Mouse (Mus musculus) neural tube, embryonic 15.5 days (tissue): ENCODE measurements at regions not wholly inside any gene's neighbourhood (a gene's known extent, or its start where the extent isn't known, plus 50 kb on each side); places are given as distances from the start of the nearest gene placed in this dataset.
"Not testable (repeated sequence)": the region's sequence is repeated elsewhere in the genome, so short reads cannot be mapped to it uniquely, and the experiment has no call there.

ENCODE experiments used
- ATAC-seq: fragments of 200-750 bp; cut with Nextera tagmentation; 2 replicates; pipeline ENCODE4 v1.8.0; 2017; ENCODE audit warnings: mild to moderate bottlenecking, moderate TSS enrichment, moderate library complexity; ENCODE audit not compliant: low FRiP score
- H3K27ac ChIP-seq: fragments of 300-500 bp; sonication (generic); replicated peaks from 2 replicates; pipeline ENCODE4 v1.5.1; 2015; ENCODE audit warnings: mild to moderate bottlenecking, inconsistent platforms
- H3K27me3 ChIP-seq: fragments of 300-500 bp; sonication (generic); replicated peaks from 2 replicates; pipeline ENCODE4 v1.6.1; 2015; ENCODE audit warnings: inconsistent platforms
- H3K36me3 ChIP-seq: fragments of 300-500 bp; sonication (generic); 2 replicates; pipeline ENCODE4 v1.6.1; 2015; ENCODE audit warnings: inconsistent platforms
- H3K4me1 ChIP-seq: fragments of 300-500 bp; sonication (generic); 2 replicates; pipeline ENCODE4 v1.6.1; 2015; ENCODE audit warnings: inconsistent platforms
- H3K4me2 ChIP-seq: fragments of 300-500 bp; sonication (generic); 2 replicates; pipeline ENCODE4 v1.6.1; 2015; ENCODE audit warnings: inconsistent platforms, mild to moderate bottlenecking, moderate library complexity
- H3K4me3 ChIP-seq: fragments of 300-500 bp; sonication (generic); replicated peaks from 2 replicates; pipeline ENCODE4 v1.5.1; 2015; ENCODE audit warnings: mild to moderate bottlenecking, inconsistent platforms
- H3K9ac ChIP-seq: fragments of 300-500 bp; sonication (generic); replicated peaks from 2 replicates; pipeline ENCODE4 v1.6.1; 2015; ENCODE audit warnings: mild to moderate bottlenecking, inconsistent platforms
- H3K9me3 ChIP-seq: fragments of 300-500 bp; sonication (generic); replicated peaks from 2 replicates; pipeline ENCODE4 v1.6.1; 2016; ENCODE audit warnings: inconsistent platforms
- WGBS: fragments of 180-500 bp; shearing (Covaris S2); methylation state at CpG from one replicate; pipeline ENCODE4 v1.1.7; 2015; ENCODE audit warnings: mixed read lengths; 5-methylcytosine and 5-hydroxymethylcytosine counted together

DNA sequence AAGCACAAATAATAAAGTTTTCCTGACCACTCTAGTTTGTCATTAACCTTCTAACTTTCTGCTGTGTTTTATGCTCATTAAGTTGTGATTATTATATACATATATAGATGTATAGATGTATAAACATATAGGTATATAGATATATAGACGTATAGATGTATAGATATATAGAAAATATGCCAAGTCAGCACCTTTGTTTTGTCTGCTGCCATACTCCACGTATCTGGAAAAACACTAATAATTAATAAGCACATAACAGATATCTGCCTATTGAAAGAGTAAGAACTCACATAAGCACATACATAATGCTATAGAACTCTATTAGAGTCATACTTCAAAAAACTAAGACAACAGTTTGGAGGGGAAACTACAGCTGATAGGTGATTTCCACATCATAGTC, 161.3 kb upstream of the Gap43 start:
- ATAC-seq, result no peak
- Histone ChIP-seq H3K9me3 (no peaks in the 10 kb centered on the region), H3K4me1 (0 out of 2 replicates have a peak, but pooled peaks cover 2% of the 10 kb centered on the region), H3K27ac (no peak overlapping the region), H3K9ac (no peak overlapping the region), H3K4me2 (no peak overlapping the region), H3K27me3 (no peaks in the 10 kb centered on the region), H3K4me3 (no peak overlapping the region), H3K36me3 (no peaks in the 10 kb centered on the region)
- WGBS, result 92% methylated on average over 2 of the region's 2 CpGs

DNA sequence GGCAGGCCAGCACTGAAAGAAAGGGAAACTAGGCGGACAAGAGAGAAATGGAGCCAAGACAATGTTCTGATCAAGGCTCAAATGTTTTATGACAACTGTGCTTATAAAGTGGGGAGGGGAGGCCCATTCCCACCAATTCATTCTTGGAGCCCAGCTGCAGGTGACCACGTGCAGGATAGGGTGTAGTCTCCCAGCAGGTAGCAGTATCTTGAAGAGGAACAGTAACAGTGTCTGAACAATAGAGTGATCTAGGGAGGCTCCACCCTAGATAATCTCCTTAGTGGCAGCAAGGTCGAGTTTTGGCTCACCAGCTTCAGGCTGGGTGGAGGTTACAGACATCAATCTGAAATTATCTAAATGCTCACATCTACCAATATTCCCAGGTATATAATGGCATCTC, 160.7 kb upstream of the Gap43 start:
- H3K36me3 ChIP-seq, H3K4me2 ChIP-seq: not testable (repeated sequence)

DNA sequence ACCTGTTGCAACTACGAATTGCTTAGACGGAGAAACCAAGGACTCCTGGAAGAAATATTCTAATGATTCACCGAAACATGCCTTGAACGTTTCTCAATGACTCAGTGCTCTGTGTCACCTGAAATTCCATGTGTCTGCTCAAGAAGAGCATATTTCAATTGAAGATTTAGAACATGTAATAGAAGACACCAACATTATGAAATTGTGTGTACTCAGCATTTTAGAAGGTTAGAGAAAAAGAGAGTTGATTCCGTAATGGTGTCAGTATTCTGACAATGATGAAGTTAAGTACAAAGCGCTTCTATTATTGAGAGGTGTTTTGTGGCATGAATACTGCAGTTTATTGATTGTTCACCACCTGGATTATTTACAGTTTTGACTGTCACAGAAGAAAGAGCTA, 159.1 kb upstream of the Gap43 start:
- ATAC-seq, result no peak
- no peak overlapping the region for H3K4me3 ChIP-seq
- H3K4me1 ChIP-seq, result no peaks in the 10 kb centered on the region
- H3K9me3 ChIP-seq, result no peaks in the 10 kb centered on the region
- no peaks in the 10 kb centered on the region for H3K27me3 ChIP-seq
- H3K36me3 ChIP-seq, result no peaks in the 10 kb centered on the region
- WGBS, result 93% methylated on average over 6 of the region's 6 CpGs
- no peak overlapping the region for H3K9ac ChIP-seq
- H3K4me2 ChIP-seq, result no peak overlapping the region
- no peak overlapping the region for H3K27ac ChIP-seq

More for the DNA sequence above, 160.7 kb upstream of the Gap43 start:
- H3K9me3 ChIP-seq, H3K27ac ChIP-seq, ATAC-seq, H3K27me3 ChIP-seq, H3K4me3 ChIP-seq, H3K9ac ChIP-seq, H3K4me1 ChIP-seq: not testable (repeated sequence)
- WGBS, result 32% methylated on average over 3 of the region's 3 CpGs

DNA sequence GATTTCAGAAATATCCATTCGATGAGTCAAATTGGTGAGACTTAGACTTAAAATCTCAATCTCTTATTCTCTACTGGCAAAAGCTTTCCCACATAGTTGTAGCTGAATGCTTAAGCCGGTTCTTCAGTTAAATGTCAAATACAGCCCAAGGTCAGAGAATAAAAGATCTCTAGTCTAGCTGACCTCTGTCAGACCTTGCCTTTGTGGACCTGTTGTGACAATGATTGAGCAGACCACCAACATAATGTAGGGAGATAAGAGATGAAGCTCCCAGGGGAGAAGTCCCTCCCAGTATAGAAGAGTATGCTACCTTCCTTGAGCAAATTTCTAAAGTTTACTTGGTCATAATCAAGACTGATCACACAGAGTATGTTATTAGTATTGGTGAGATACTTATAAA, 157.9 kb upstream of the Gap43 start:
- no peak overlapping the region for H3K9ac ChIP-seq
- no peak for ATAC-seq
- H3K4me1 ChIP-seq, result no peaks in the 10 kb centered on the region
- no peaks in the 10 kb centered on the region for H3K36me3 ChIP-seq
- H3K27ac ChIP-seq, result no peak overlapping the region
- 60% methylated on average over 2 of the region's 2 CpGs for WGBS
- no peaks in the 10 kb centered on the region for H3K27me3 ChIP-seq
- H3K9me3 ChIP-seq, result no peaks in the 10 kb centered on the region
- no peak overlapping the region for H3K4me2 ChIP-seq
- H3K4me3 ChIP-seq, result no peak overlapping the region

DNA sequence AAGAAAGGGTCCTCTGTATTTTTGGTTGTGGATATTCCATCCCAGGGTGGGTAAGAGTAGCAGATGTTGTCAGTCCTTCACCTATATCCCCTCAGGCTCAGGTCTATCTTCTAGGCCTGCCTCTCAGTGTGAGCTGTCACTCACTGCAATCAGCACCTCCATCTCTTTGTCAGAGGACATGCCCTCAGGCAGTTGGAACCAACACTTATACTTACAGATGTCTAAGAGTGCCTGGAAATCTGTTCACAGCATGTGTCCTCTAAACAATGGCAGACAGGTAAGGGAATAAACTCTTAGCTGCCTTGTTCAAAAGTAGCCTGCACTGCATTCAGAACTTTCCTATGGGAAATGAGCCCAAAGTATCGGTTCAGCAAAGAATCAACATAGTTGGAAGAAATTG, 153.1 kb upstream of the Gap43 start:
- Histone ChIP-seq H3K4me3 (no peak overlapping the region), H3K27ac (no peak overlapping the region), H3K4me1 (no peaks in the 10 kb centered on the region), H3K36me3 (no peaks in the 10 kb centered on the region), H3K9me3 (no peaks in the 10 kb centered on the region), H3K27me3 (no peaks in the 10 kb centered on the region), H3K9ac (no peak overlapping the region), H3K4me2 (no peak overlapping the region)
- no peak for ATAC-seq
- 95% methylated on average over 1 of the region's 1 CpGs for WGBS

DNA sequence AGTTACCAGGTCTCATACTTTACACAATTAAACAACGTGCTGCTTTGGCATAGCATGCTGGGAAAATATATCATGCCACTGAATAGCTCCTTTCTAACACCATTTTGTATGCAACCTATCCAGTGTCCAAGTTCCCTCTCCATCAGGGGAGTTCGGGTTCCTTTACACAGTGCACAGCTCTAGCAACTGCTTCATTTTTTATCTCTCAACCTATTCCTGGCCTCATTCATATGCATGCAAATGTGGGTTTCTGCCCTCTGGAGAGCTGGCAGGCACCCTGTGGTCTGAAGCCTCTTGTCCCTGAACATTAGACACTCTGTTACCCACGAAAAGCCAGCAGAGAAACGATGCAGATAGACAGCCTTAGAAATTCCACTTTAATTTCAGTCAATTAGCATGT, 148.3 kb upstream of the Gap43 start:
- 22% methylated on average over 4 of the region's 4 CpGs for WGBS
- no peak overlapping the region for H3K27ac ChIP-seq
- H3K4me2 ChIP-seq, result no peak overlapping the region
- H3K9ac ChIP-seq, result no peak overlapping the region
- no peaks in the 10 kb centered on the region for H3K9me3 ChIP-seq
- no peak overlapping the region for H3K4me3 ChIP-seq
- H3K27me3 ChIP-seq, result no peaks in the 10 kb centered on the region
- ATAC-seq, result peak; percentile 47; the same call in 1 of the 2 replicates
- H3K36me3 ChIP-seq, result no peaks in the 10 kb centered on the region
- no peaks in the 10 kb centered on the region for H3K4me1 ChIP-seq

DNA sequence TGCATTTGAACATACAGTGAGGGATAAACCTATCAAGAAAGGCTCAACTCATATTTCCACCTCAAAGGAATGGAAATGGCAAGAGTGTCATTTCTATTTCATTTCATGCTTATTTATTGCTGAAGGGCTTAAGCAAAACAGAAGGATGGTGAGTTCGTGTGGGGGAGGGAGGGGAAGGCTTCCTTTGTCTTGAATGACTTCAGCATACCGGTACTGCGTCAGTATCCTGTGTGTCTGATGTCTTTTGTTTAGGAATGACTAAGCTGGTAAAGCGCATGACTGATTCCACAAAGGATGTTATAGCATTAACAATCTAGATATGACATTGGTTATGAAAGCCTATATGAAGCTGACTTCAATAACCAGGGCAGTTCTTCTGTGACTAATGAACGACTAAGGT, 139.5 kb upstream of the Gap43 start:
- no peak overlapping the region for H3K27ac ChIP-seq
- 49% methylated on average over 5 of the region's 5 CpGs for WGBS

DNA sequence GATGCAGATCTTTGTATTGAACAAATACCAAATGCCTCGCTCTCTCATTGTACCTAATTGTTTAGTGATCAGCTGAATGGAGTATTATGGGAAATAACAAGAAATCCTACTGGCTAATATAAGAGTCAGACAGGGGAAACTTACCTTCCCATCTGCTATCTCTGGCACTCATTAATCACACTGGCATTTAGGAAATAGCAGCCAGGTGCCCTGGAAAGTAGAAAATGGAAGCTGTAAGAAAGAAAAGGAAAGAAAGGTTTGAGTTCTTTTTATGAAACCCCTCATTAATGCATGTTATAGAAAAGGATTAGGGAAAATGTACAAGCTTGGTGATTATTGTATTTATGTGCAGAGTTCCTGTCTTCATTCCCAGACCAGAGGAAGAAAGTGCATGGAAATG, 126.5 kb upstream of the Gap43 start:
- Histone ChIP-seq H3K9me3 (no peaks in the 10 kb centered on the region), H3K9ac (no peak overlapping the region), H3K27me3 (no peaks in the 10 kb centered on the region), H3K36me3 (no peaks in the 10 kb centered on the region), H3K4me3 (no peak overlapping the region), H3K27ac (no peak overlapping the region), H3K4me2 (no peak overlapping the region), H3K4me1 (no peaks in the 10 kb centered on the region)
- no peak for ATAC-seq
- WGBS, result 70% methylated on average over 1 of the region's 1 CpGs

More for the DNA sequence above, 139.5 kb upstream of the Gap43 start:
- Histone ChIP-seq H3K4me2 (no peak overlapping the region), H3K36me3 (no peaks in the 10 kb centered on the region), H3K4me1 (no peaks in the 10 kb centered on the region), H3K9ac (no peak overlapping the region), H3K9me3 (no peaks in the 10 kb centered on the region), H3K4me3 (no peak overlapping the region), H3K27me3 (no peaks in the 10 kb centered on the region)
- ATAC-seq, result no peak

DNA sequence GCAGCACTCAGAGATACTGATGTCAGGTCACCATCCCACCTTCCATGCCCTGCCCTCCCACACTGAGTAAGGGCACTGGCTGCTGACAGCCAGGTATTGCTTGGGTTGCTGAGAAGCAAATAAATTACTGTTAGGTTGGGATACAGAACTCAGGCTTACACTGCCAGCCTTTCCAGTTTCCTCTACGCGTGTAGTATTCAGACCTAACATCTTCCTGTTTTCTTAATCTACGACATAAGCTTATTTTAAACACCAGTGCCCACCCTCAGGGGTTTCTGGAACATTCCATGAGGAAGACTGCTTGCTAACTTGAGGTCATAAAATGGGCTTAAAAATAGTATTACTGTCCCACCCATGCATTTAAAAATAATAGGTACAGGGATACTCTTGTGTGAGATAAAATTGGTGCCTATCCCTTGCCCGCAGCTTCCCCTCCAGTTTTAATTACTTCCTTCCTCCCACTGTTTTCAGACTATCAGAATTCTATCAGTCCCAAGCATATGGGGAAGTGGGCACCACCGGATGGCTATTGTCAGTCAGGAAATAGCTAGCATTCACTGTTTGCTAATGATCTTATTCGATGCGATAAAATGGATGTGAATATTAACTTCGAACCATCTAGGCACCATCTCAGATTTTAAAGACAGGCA, 116.0 kb upstream of the Gap43 start:
- H3K36me3 ChIP-seq, result no peaks in the 10 kb centered on the region
- no peaks in the 10 kb centered on the region for H3K4me1 ChIP-seq
- no peaks in the 10 kb centered on the region for H3K27me3 ChIP-seq
- no peak overlapping the region for H3K4me3 ChIP-seq
- no peak overlapping the region for H3K9ac ChIP-seq
- H3K27ac ChIP-seq, result no peak overlapping the region
- ATAC-seq, result no peak
- H3K9me3 ChIP-seq, result no peaks in the 10 kb centered on the region
- 84% methylated on average over 8 of the region's 8 CpGs for WGBS
- H3K4me2 ChIP-seq, result no peak overlapping the region

DNA sequence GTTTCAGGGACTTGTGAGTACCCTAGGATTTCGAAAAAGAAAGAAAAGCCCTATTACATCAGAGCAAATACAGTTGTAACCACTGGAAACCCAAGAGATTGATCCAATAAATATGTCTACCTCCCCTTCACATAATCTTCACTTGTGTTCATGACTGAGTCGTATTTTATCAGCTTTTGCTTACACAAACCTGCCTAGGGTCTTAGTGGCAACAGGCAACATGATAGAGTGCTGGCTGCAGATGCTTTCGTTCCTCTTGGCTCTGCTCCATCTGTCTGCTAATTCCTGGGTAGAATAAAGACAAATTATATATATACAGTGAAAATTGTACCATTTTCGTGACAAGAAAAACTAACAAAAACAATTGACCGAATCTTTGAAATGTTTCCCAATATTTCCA, 112.9 kb upstream of the Gap43 start:
- no peaks in the 10 kb centered on the region for H3K36me3 ChIP-seq
- WGBS, result 71% methylated on average over 5 of the region's 5 CpGs
- no peak overlapping the region for H3K27ac ChIP-seq
- no peak for ATAC-seq
- H3K9ac ChIP-seq, result no peak overlapping the region
- H3K27me3 ChIP-seq, result no peaks in the 10 kb centered on the region
- H3K4me3 ChIP-seq, result no peak overlapping the region
- no peak overlapping the region for H3K4me2 ChIP-seq
- no peaks in the 10 kb centered on the region for H3K9me3 ChIP-seq
- no peaks in the 10 kb centered on the region for H3K4me1 ChIP-seq

DNA sequence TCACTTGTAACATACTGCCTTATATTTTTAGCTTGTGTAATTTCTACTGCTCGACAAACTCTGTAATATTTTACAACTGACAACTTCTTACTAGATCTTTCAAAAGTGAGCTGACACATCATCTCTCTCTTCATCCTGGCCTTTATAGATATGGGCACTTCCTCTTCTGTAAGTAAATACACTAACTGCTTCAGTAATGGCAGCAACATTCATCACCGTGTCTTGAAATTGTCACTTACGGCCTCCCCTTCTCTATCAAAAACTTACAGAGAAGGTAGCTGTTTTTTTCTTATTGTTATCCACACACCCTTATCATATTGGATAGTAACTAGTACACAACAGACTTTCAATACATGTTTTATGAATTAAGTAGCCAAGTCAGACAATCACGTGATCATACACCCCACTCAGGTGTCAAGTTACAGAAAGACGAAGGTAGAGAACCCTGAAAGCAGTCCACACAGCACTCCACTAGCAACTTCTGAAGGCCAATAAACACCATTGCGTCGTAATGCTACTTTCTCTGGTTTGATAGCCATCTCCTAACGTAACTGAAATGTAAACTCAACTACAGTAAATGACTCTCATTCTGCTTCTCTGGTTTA, 109.5 kb upstream of the Gap43 start:
- H3K4me1 ChIP-seq, result peaks cover 6% of the 10 kb centered on the region
- H3K9me3 ChIP-seq, result no peaks in the 10 kb centered on the region
- H3K36me3 ChIP-seq, result no peaks in the 10 kb centered on the region
- H3K4me2 ChIP-seq, result no peak overlapping the region
- ATAC-seq, result no peak
- H3K27ac ChIP-seq, result no peak overlapping the region
- no peak overlapping the region for H3K9ac ChIP-seq
- no peaks in the 10 kb centered on the region for H3K27me3 ChIP-seq
- 90% methylated on average over 8 of the region's 8 CpGs for WGBS
- no peak overlapping the region for H3K4me3 ChIP-seq

DNA sequence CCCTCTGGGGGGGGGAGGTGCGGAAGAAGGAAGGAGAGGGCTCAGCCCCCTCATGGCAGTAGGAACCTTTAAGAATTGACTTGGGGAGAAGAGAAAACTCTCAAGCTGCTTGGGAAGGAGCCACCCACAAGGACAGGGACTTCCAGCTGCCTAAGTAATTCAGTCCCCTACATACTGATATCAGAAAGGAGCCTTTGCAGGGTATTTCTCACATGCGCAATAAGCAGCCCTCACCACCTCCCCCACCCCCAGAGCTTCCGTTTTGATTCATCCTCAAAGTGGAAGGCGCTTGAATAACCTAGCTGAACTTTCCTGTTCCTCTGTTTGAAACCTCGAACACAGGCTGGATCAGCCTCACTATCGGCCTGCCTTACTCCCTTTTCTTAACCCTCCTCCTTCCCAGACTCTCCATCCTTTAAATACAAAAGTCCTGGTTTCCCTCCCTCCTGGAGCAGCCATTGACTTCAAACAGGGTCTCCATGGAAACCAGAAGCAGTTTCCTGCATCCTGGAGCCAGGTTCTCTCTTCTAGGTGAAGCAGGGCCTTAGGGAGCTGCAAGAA, 104.5 kb upstream of the Gap43 start:
- Histone ChIP-seq H3K4me3 (peak overlapping the region; percentile 27), H3K27ac (peak overlapping the region; percentile 89), H3K4me1 (peaks cover 15% of the 10 kb centered on the region), H3K27me3 (no peaks in the 10 kb centered on the region), H3K9me3 (no peaks in the 10 kb centered on the region), H3K36me3 (no peaks in the 10 kb centered on the region), H3K9ac (peak overlapping the region; percentile 45), H3K4me2 (peak overlapping the region; percentile 57)
- ATAC-seq, result peak; percentile 88
- 8% methylated on average over 6 of the region's 6 CpGs for WGBS
